Mouse (Mus musculus) 3T3-L1 (cell line): ENCODE data around the gene Tent5b.

Experiments
- DNase-seq: peaks from one replicate; pipeline ENCODE4 v3.0.0-alpha.2; 2015; ENCODE audit warnings: low read depth, low spot score

Gene Tent5b

DNA sequence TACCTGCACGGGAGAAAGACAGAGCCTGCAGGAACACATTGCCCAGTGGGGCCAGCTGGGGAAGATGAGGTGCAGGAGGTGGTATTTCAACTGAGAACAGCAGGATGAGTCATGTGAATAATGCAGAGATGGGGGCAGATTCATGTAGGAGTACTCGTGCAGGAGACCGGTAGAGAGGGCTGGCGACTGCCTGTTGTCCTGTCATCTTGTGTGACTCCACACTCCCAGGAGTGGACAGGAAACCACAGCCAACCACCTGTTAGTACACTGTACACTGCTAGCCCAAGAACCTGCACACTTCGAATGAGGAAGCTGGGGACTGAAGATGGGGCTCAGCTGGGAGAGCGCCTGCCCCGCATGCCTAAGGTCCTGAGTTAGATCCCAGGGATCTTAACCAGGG lies 21.6 kb downstream of the Tent5b start:
- no peak for DNase-seq

DNA sequence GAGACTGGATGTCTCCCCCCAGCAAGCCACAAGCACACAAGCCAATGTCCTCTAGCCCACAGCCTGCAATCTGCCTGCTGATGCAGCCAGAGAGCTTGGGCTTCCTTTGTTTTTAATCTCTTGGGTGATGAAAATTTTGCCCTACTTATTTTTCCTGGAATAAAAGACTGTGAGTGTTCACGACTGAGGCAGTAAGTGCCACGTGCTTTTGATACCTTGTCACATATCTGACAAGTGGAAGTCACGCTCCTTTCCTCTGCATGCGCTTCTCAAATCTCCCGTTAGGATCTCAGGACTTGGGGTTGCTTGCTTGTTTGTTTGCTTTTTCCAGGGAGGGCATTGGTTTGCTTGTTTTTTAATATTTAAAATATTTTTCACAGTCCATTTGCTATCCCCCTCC lies 24.4 kb downstream of the Tent5b start:
- DNase-seq = no peak

DNA sequence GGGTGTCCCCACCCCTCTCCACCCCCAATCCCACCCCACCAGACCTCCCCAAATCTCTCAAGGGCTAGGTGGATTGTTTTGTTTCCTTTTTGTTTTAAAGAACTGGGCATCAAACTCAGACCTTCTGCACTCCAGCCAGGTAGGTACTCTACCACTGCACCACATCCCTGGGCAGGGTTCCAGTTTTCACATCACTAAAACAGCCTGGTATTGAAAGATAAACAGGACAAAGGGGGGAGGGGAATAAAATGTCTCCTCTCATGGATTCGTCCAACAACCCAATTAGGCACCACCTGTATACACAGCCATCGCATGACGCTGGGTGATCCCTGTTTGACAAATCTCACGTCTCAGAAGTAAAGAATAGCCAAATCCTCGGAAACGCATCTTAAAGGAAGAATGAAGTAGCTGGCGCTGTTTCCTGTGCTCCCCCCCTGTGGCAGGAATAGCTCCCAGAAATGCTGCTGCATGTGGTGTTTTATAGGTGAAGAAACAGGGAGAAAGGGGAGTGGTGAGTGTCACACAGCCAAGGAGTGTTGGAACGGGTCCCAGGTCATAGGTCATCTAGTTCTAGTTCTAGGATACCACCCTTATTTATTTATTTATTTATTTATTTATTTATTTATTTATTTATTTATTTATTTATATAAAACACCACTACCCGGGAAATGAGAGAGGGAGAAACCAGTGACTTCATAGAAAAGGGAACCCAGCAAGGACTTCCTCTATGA lies 25.0 kb downstream of the Tent5b start:
- no peak for DNase-seq

DNA sequence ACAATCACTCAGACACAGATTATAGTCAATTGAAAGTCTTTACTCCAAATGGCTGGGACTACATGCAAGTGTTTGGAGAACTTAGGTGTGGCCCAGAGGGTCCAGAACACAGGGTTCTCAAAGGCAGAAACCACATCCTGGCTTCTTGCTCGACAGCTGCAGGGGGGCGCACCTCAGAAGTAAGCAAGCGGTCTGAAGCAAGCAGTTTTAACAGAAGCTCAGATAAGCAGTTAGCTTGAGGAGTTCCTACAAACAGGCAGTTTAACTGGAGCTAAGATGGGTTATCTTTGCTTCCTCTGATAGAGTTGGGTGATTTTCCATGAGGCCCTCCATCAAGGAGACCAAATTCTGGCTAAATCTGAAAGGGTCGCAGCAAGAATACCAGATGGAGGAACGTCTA lies 26.6 kb downstream of the Tent5b start:
- no peak for DNase-seq

DNA sequence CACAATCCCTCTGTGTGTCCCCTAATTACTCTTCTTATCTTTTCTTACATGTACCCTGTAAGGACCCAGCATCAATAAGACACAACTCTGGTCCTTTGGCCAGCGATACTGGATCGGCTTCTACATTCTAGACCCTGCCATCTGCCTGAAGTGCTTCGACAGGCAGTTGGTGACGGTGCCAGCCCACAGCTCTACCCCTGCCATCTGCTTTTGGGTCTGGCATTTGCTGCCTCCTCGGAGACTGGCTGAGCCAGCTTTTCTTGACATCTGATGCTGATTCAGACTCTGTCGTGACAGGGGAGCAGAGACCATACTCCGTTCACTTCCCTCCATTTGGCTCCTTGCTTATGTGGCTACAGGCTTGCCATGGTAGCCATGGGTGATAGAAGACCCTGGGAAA lies 29.1 kb downstream of the Tent5b start:
- DNase-seq = no peak

DNA sequence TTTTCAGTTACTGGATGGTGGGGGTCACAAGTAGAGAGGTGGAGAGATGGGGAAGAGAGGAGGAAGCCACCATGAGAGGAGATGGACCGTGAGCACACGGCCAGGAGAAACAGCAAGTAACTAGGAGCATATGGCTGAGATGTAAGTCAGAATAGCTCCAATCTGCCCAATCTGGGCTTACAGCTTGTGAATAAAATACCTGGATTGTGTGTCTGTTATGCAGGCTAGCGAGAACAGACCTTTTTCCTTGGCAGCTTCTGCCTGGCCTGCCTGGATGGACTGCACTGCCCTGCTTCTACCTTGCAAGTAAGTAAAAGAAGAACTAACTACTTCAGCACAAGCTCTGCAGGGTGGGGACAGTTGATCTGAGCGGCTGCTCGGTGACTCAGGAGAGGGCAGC lies 31.1 kb downstream of the Tent5b start:
- DNase-seq = no peak

DNA sequence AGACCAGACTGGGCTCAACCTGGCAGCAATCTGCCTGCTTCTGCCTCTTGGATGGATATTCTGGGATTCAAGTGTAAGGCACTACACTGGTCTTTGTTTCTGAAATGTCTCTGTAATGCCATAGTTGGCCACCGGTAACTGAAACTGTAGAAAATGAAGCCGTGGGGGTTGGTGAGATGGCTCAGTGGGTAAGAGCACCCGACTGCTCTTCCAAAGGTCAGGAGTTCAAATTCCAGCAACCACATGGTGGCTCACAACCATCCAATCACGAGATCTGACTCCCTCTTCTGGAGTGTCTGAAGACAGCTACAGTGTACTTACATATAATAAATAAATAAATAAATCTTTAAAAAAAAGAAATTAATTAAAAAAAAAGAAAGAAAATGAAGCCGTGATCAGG lies 32.6 kb downstream of the Tent5b start:
- peak; percentile 59 for DNase-seq

DNA sequence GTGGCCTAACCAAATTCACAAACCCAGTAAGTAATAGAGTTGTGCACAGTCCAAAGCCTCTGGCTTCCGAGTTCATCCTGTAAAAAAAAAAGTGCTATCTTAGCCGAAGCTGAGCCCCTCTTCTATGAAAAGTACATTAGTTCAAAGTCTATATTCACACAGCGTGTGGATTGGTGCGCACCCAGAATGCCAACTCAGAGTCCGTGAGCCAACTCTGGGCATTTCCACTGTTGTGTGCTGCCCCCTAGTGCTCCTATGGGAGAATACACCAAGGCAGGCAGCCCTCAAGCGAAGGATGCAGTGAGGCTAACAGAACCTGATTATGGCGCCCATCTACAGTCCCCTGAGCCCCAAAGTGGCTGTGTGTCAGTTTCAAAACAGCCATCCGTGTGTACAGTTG lies 33.0 kb downstream of the Tent5b start:
- DNase-seq = peak; percentile 82

DNA sequence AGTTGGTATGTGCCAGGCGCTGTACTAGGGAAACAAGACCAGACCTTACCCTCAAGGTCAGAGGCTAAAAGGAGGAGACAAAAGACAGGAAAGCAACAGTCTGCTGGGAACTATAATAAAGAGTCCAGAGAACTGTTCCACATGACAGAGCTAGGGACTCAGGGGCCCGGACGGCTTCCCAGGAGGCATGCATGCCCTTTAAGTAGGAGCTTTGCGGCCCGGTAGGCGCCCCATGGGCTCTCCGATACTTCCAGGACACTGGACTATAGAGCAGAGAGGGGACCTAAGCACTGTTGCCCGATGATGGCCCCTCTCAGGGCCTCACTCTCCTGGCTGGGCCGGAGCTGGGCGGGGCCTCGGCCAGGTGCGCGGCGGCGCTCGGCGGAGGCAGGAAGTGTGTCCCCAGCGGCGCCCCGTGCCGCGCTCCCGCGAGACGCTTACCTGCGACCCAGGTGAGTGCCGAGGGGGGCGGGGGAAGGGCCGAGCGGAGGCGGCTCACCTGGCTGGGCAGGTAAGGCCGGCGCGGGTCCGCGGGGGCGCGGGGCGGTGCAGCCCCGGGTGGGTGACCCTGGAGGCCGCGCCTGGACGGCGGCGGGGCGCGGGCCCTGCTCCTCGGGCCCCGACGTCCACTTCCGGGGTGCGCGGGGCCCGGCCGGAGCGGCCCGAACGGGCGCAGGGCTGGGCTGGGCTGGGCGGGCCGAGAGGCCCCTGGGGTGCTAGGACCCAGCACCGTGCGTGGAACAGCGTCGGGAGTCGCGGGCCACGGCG lies 38.9 kb downstream of the Tent5b start, which contains the start of gene Kdf1:
Kdf1 (plus strand) TSS at position 363 of the 768 bp plus-strand sequence.
- DNase-seq = no peak

DNA sequence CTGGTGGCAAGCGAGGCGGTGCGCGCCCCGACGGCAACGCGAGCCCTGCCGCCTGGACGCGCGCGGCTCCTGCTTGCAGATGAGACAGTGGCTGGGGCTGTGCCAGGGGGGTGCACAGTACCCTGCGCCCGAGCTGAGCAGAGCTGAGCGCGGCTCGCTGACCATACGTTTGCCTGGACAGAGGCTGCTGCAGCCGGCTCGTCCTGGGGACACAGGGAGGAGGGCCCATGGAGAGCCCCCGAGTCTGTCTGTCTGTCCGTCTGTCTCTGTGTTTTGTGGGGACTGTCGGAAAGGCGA lies 39.4 kb downstream of the Tent5b start:
- no peak for DNase-seq

DNA sequence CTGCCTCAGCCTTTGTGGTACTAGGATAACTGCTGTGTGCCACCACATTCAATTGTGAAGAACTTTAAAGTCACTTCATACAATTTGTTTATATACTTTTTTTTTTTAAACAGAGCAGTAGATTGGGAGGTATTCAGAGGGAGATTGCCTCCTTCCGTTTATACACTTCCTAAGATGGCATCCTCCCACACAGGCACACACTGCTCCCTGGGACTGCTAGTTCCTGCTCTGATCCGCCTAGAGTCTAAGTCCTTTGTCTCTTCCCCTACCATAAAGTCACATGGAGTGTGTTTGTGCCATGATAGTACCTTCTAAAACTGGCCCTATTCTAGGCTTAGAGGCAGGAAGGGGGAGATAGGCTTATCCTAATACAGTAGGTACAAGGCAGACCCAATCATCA lies 41.6 kb downstream of the Tent5b start:
- DNase-seq = no peak

DNA sequence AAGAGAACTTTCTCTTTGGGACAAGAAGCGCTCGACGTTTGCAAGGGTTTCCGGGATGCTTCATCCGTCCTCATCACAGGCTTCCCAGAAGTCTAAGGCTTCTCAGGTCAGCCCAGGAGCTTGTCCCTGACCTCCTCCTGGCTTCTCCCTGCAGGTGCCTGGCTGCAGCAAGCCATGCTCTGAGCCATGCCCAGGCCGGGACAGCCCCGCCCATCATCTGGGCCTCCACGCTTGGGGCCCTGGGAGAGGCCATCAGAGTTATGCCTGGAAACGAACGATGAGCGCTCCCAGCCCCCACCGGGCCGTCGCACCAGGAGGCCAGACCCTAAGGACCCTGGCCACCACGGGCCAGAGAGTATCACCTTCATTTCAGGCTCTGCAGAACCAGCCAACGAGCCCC lies 47.9 kb downstream of the Tent5b start:
- no peak for DNase-seq

DNA sequence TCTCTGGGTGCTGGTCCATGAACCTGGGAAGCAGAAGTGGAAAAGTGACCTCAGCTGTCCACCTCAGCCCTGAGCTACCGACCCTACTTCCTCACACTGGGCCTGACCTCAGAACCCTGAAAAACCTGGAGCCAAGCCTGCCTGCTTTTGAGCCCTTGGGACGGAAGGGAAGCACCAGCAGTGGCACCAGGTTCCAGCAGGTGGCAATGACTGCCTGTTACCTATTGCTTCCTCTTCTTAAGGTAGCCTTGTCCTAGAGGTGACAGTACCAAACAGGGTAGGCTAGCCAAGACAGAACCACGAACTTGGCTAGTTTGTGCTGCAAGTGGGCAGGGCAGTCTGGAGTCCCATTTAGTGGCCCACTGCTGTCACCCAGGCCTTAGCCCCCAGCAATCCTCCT lies 52.8 kb downstream of the Tent5b start:
- DNase-seq = no peak

DNA sequence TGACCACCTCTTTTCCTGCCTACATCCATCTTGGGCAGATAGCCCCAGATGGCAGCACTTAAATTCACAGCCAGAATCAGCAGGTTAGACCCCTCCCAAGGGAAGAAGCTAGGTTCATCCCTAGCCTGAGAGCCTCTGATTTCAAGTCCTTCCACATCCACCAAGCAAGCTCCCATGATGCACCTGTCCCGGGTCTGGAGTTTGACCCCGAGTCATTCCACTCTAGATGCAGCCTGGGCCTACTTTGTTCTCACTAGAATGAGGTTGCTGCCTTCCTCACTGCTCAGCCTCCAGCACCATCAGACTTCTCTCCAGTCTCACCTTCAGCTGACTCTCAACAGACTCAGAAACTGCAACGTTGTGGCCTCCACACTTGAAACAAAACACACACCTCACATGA lies 56.1 kb downstream of the Tent5b start:
- DNase-seq = no peak

DNA sequence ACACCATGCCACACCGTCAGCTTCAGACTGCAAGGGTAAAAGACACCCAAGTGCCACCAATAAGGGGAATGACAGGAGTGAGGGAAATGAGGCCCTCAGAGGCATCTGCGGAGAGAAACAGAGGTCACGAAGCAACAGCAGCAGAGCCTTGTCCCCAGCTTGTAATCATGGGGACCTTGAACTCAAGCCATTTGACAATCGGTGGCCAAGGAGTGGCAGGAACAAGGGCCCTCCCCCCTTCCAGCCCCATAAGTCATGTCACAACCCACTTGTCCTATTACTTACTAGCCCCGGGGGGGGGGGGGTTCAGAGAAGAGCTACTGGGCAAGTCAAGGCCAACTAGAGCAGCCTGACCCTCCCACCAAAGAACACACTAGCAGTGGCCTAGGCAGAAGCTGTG lies 56.7 kb downstream of the Tent5b start:
- no peak for DNase-seq
